Mouse (Mus musculus): ENCODE measurements around the gene Pip4k2a.
"Not testable (repeated sequence)": the region's sequence is repeated elsewhere in the genome, so short reads cannot be mapped to it uniquely, and the experiment has no call there.

The Pip4k2a gene

GRCm38 (mm10) chr2:18921570-18922180, 76.3 kb downstream of the Pip4k2a start:
- no peak for DNase-seq

DNA sequence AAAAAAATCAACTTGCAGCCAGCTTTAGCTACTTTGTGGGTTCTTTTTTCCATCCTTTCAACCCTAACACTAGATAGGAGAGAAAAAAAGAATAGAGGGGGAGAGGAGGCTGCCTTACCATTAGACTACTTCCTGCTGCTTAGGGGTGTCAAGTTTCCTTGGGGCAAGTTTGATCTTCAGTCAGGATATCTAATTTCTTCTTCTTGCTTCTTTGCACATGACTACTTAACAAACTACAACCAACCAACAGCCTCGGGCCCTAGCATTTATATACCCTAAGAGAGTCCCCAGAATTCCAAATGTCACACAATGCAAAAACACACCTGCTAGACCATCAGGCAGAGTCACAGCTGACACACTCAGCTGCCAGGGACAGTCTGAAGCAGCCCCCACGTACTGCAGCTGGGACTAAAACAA, 77.5 kb downstream of the Pip4k2a start:
- DNase-seq: no peak

DNA sequence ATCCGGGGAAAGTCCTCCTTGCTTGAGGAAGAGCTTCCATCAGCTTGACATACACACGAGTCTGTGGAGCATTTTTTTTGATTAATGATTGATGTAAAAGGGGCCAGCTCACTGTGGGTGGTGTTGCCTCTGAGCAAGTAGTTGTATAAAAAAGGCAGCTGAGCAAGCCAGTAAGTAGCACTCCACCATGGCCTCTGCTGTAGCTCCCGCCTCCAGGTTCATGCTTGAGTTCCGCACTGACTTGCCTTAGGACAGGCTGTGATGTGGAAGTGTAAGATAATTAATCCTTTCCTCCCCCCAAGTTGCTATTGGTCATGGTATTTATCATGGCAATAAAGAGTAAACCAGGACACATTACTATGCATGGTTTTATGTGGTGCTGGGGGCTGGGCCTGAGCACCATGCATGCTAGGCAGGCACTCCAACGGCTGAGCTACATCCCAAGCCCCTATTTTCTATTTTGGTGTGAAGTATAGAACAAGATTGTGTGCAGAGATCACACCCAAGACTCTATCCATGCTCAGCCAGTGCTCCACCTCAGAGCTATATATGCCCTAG, 78.0 kb downstream of the Pip4k2a start:
- DNase-seq: peak in 1 of 2 experiments; percentile 50

DNA sequence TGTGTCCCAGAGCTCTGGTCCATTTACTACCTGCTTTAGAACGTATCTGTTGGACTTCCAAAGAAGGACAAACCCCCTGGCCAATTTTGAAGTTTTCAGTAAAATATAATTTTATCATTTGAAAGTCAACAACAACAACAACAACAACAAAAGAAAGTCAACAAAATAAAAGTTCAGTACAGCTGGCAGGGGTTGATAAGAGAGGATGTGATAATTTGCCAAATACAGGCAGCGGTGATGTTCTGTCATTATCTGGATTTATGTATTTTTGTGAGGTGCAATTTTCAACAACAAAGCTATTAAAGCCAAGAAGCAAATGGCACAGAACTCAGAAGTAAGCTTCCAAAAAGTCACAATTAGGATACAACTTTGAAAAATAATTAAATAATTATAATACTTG, 80.1 kb downstream of the Pip4k2a start:
- no peak for DNase-seq

DNA sequence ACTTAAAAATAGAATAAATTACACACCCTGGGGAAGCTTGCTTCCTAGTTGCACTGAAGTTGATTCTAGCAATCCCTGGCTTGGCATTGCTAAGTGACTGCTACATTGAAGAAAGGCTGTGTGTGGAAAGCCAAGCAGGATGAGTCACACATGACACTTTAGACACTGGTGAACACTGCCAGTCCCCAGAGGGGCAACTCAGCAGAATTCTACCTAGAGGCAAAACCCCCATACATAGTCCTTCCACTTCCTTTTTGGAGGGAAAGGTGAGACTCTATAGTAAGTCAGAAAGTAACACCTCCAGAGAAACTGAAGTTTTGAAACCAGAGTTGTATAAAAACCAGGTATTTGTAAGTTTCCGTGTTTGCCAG, 80.6 kb downstream of the Pip4k2a start:
- DNase-seq: no peak

- DNase-seq: peak in 1 of 2 experiments; percentile 27
Measured at GRCm38 (mm10) chr2:18916615-18917379, 81.1 kb downstream of the Pip4k2a start.

- no peak for DNase-seq
Measured at GRCm38 (mm10) chr2:18916042-18916407, 81.9 kb downstream of the Pip4k2a start.

DNA sequence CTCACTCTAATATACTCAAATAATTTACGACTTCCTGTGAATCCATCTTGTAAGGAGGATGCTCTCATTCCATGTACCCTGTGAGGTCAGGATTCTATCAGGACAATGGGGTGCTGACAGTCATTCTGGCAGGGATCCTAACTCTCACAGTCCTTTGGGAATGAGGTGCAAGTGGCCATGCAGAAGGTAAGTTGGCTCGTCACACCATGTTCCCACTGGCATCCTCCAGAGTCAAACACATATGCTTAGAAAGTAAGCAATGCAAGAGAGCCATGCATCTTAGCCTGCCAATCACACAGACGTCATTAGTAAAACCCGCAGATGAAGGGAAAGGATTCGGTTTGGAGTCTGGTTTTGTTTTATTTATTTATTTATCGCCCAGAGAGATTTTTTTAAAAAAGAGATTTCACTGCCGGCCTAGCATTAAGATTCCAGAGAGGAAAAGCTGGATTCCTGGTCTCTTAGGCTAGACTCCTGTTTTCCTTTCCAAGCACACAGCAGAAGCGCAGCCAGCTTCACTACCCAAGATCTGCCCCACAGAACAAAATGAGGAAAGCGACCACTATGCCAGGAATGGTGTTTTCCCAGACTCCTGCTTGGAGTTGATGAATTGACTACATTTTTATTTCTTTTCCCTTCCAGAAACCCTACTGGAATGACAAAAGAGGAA, 82.4 kb downstream of the Pip4k2a start:
- peak in 1 of 2 experiments; percentile 24 for DNase-seq

DNA sequence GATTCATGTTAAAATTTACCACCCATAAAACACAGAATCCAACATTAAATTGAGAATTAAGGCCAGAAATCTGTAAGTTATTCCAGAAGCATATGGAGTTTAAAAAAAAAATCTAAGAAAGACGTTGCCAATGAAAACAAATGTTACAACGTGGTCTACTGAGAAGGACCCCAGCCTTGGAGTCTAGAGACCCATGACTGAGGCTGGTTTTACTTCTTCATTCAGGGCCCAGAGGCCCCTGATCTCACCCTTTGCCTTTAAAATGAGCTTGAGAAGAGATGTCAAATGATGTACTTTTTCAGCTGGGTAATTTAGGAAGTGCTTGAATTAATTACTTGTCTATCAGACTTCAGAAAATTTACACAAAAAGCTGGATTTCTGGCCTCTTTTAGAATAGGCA, 83.2 kb downstream of the Pip4k2a start:
- no peak for DNase-seq

DNA sequence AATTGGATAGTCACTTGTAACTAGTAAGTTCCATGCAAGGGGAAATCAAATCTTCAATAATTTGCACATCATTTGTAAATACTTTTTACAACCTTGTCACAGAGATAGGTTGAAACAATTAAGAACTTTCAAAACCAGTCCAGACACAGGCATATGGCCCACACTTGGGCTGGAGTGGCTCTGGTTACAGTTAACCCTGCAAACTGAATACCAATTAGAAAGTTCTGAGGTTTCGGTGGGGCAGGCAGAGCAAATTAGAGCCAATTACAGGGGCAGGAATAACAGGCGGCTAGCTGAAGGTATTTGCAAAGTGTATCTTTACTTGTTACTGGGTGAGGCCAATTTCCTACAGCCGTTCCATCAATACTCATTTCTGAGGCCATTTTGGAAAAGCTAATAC, 84.3 kb downstream of the Pip4k2a start:
- DNase-seq: no peak

- no peak for DNase-seq
Measured at GRCm38 (mm10) chr2:18911251-18911934, 86.5 kb downstream of the Pip4k2a start.

- DNase-seq: no peak
Measured at GRCm38 (mm10) chr2:18910209-18910608, 87.7 kb downstream of the Pip4k2a start.

GRCm38 (mm10) chr2:18909713-18910112, 88.2 kb downstream of the Pip4k2a start:
- no peak for DNase-seq

DNA sequence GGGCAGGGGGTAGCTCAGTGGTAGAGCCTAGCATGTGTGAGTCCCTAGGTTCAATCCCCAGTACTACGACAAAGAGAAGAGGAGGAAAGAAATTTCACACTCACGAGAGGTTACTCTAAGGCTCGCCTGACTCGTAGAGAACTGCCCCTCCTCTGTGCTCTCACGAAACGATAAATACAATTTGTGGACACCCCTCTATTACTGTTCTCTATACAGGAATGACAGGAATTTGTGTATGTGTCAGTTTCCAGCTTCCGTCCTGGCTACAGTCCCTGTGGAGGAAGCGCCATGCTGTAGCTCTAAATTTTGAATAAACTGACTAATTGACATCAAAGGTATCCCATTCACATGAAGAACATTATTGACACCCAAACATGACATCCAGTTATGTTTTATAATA, 90.7 kb downstream of the Pip4k2a start:
- DNase-seq: no peak

GRCm38 (mm10) chr2:18906421-18907084, 91.4 kb downstream of the Pip4k2a start:
- no peak for DNase-seq

GRCm38 (mm10) chr2:18903301-18904068, 94.4 kb downstream of the Pip4k2a start:
- no peak for DNase-seq

DNA sequence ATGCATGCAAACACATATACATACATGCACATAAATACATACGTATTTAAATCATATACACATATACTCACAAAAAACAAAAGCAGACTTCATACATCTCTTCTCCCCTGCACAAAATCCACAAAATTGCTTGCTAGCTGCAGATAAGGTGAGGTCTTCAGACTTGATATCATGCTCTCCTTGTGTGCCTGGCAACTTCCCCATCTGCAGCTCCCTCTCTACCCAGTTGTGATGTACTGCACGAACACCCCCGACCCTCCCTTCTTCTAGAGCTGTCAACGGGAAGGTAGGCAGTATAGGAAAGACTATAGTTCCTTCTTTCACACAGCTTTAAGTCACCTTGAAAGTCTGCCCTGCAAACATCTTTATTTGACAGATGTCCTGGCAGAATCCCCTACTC, 96.8 kb downstream of the Pip4k2a start:
- DNase-seq: no peak

- DNase-seq: no peak
Measured at GRCm38 (mm10) chr2:18900635-18901034, 97.3 kb downstream of the Pip4k2a start.

DNA sequence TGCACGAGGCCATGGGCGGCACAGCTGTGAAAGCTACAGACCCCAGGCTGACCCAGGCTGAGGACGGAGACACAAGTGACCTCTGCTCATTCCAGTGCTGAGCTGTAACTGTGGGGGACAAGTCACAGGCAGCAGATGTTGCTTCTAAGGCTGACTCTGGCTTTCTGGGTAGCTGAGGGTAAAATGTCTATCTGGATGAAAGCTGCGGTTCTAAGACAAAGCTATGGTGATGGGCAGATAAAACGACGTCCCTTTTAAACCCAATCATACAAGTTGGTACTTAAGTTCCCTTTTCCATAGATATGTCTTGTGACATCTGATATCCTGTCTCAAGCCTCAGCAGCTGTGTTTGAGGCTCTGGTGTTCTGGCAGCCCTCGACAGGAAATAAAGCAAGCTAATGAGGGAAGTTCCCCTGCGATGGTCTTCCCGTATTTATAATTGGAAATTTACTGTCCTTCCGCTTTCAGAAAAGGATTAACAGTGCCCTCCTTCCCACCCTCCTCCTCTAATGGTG, 100.1 kb downstream of the Pip4k2a start:
- DNase-seq: peak in 1 of 2 experiments; percentile 51

- peak; percentile 63 to 71 for DNase-seq
Measured at GRCm38 (mm10) chr2:18896015-18896414, 101.9 kb downstream of the Pip4k2a start.

DNA sequence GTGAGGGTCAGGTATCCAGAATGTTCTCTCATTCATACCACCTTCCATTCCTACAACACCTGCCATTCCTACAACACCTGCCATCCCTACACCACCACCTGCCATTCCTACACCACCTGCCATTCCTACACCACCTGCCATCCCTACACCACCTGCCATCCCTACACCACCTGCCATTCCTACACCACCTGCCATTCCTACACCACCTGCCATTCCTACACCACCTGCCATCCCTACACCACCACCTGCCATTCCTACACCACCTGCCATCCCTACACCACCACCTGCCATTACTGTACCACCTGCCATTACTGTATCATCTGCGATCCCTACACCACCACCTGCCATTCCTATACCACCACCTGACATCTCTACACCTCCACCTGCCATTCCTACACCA, 104.6 kb downstream of the Pip4k2a start:
- not testable (repeated sequence) for DNase-seq
